Mouse (Mus musculus) brain, embryonic 14.5 days (tissue): ENCODE results near the gene Snd1. TPM values are rescaled to one million over a fixed set of nuclear protein-coding genes. Genes with fewer than 3 reads are reported as not detected.

Source experiments
- DNase-seq: peaks from one replicate; pipeline ENCODE4 v3.0.0-alpha.2; 2011; ENCODE audit warnings: low read depth
- CTCF ChIP-seq: fragments of 200-500 bp; IDR thresholded peaks from 2 replicates; pipeline ENCODE4 v1.5.1; 2012; ENCODE audit warnings: inconsistent platforms, mild to moderate bottlenecking, moderate library complexity, borderline replicate concordance; ENCODE audit not compliant: insufficient read depth, insufficient read length; ENCODE audit errors: extremely low read depth
- POLR2A ChIP-seq: fragments of 200-500 bp; IDR thresholded peaks from 2 replicates; pipeline ENCODE4 v1.6.1; 2012; ENCODE audit warnings: mild to moderate bottlenecking, inconsistent platforms, borderline replicate concordance; ENCODE audit not compliant: poor library complexity, insufficient read depth, insufficient read length, severe bottlenecking; ENCODE audit errors: extremely low read depth
- polyA plus RNA-seq: library from polyadenylated mRNA; depleted of rRNA; stranded (reverse); fragments of >200 nt; gene quantifications from 2 replicates; pipeline ENCODE4 v1.2.3, GENCODE M21; 2012; rRNA removed

The Snd1 gene
- polyA plus RNA-seq, 1 experiment: 73.1 TPM

GRCm38 (mm10) chr6:28974498-28974897 is 499.6 kb downstream of the Snd1 start:
- TF ChIP-seq POLR2A (no peak), CTCF (no peak)
- no peak for DNase-seq

- peak; percentile 67 for DNase-seq
- no peak for TF ChIP-seq POLR2A
- TF ChIP-seq CTCF: no peak
Measured at GRCm38 (mm10) chr6:28975106-28975505, 500.2 kb downstream of the Snd1 start.

GRCm38 (mm10) chr6:28978031-28978430 is 503.1 kb downstream of the Snd1 start:
- TF ChIP-seq CTCF: no peak
- no peak for TF ChIP-seq POLR2A
- DNase-seq: no peak

GRCm38 (mm10) chr6:28978881-28979280 is 503.9 kb downstream of the Snd1 start:
- TF ChIP-seq CTCF (no peak), POLR2A (no peak)
- DNase-seq: no peak

- no peak for DNase-seq
- TF ChIP-seq POLR2A: no peak
- no peak for TF ChIP-seq CTCF
Measured at GRCm38 (mm10) chr6:28979586-28979985, 504.6 kb downstream of the Snd1 start.

GRCm38 (mm10) chr6:28980219-28980618 is 505.3 kb downstream of the Snd1 start:
- DNase-seq: peak; percentile 73
- TF ChIP-seq POLR2A (no peak), CTCF (no peak)

- peak; percentile 94 for DNase-seq
- TF ChIP-seq CTCF: no peak
- 0 out of 2 replicates have a peak, but pooled peaks have one; percentile 9 for TF ChIP-seq POLR2A
Measured at GRCm38 (mm10) chr6:28980750-28981584, 506.0 kb downstream of the Snd1 start.

- DNase-seq: no peak
- no peak for TF ChIP-seq POLR2A
- no peak for TF ChIP-seq CTCF
Measured at GRCm38 (mm10) chr6:28981585-28981948, 506.6 kb downstream of the Snd1 start.

GRCm38 (mm10) chr6:28981966-28982701 is 507.2 kb downstream of the Snd1 start:
- no peak for TF ChIP-seq POLR2A
- TF ChIP-seq CTCF: no peak
- DNase-seq: peak; percentile 57

- no peak for DNase-seq
- TF ChIP-seq CTCF: no peak
- no peak for TF ChIP-seq POLR2A
Measured at GRCm38 (mm10) chr6:28982817-28983216, 507.9 kb downstream of the Snd1 start.

Other genes with a start within 250 kb of the Snd1 start
- 6.1 and 8.8 TPM in 2 replicates for gene Zfp800, start 77.1 kb upstream of the Snd1 start, polyA plus RNA-seq
- gene Arf5, start 51.6 kb upstream of the Snd1 start, polyA plus RNA-seq: 428 and 477 TPM in 2 replicates
- gene Fscn3, start 47.4 kb upstream of the Snd1 start, polyA plus RNA-seq: 0.05 and 0.15 TPM in 2 replicates
- gene Gcc1, start 46.7 kb upstream of the Snd1 start, polyA plus RNA-seq: 6.3 and 9.1 TPM in 2 replicates
- 0.30 TPM in 1 of 2 replicates, not detected in the other for gene Pax4, start 25.8 kb upstream of the Snd1 start, polyA plus RNA-seq